Mouse (Mus musculus) hindbrain, postnatal 0 days (tissue): ENCODE measurements at regions not wholly inside any gene's neighbourhood (a gene's known extent, or its start where the extent isn't known, plus 50 kb on each side); places are given as distances from the start of the nearest gene placed in this dataset.

ENCODE experiments used
- ATAC-seq: fragments of 200-750 bp; cut with Nextera tagmentation; 2 replicates; pipeline ENCODE4 v1.8.0; 2017; ENCODE audit warnings: mild to moderate bottlenecking, moderate TSS enrichment, moderate library complexity
- DNase-seq: peaks from one replicate; pipeline ENCODE4 v3.0.0-alpha.2; 2015; ENCODE audit warnings: low spot score
- H3K27ac ChIP-seq: fragments of 300-500 bp; sonication (generic); 2 replicates; pipeline ENCODE4 v1.5.1; 2014; ENCODE audit warnings: mild to moderate bottlenecking
- H3K27me3 ChIP-seq: fragments of 300-500 bp; sonication (generic); 2 replicates; pipeline ENCODE4 v1.6.1; 2014; ENCODE audit warnings: low read length, mixed read lengths; ENCODE audit not compliant: insufficient read depth
- H3K36me3 ChIP-seq: fragments of 300-500 bp; sonication (generic); 2 replicates; pipeline ENCODE4 v1.6.1; 2014; ENCODE audit warnings: low read length, mixed read lengths; ENCODE audit not compliant: insufficient read depth
- H3K4me1 ChIP-seq: fragments of 300-500 bp; sonication (generic); 2 replicates; pipeline ENCODE4 v1.6.1; 2014; ENCODE audit warnings: antibody characterized with exemption, low read length, mixed read lengths; ENCODE audit not compliant: insufficient read depth
- H3K4me2 ChIP-seq: fragments of 300-500 bp; sonication (generic); 2 replicates; pipeline ENCODE4 v1.6.1; 2014; ENCODE audit warnings: low read depth, mild to moderate bottlenecking, low read length, moderate library complexity, mixed read lengths
- H3K4me3 ChIP-seq: fragments of 300-500 bp; sonication (generic); 2 replicates; pipeline ENCODE4 v1.5.1; 2014; ENCODE audit warnings: low read length
- H3K9ac ChIP-seq: fragments of 300-500 bp; sonication (generic); replicated peaks from 2 replicates; pipeline ENCODE4 v1.6.1; 2014; ENCODE audit warnings: mild to moderate bottlenecking, low read length, moderate library complexity, mixed read lengths
- H3K9me3 ChIP-seq: fragments of 300-500 bp; sonication (generic); 2 replicates; pipeline ENCODE4 v1.6.1; 2016; ENCODE audit warnings: low read length, mixed read lengths
- CTCF ChIP-seq: IDR thresholded peaks from 2 replicates; pipeline ENCODE4 v1.5.1; 2016; ENCODE audit warnings: antibody characterized with exemption, control low read depth, low read depth
- WGBS: fragments of 180-500 bp; shearing (Covaris S2); extraction: QIAGEN DNeasy Blood & Tissue Kit; methylation state at CpG from one replicate; pipeline ENCODE4 v1.1.7; 2014; 5-methylcytosine and 5-hydroxymethylcytosine counted together

GRCm38 (mm10) chr14:9015826-9016225 is 349.8 kb upstream of the 4930452B06Rik start:
- WGBS = 90% methylated on average over 6 of the region's 6 CpGs
- Histone ChIP-seq H3K4me3 (no peak overlapping the region), H3K27me3 (no peaks in the 10 kb centered on the region), H3K4me1 (no peaks in the 10 kb centered on the region), H3K27ac (no peak overlapping the region), H3K36me3 (no peaks in the 10 kb centered on the region), H3K9ac (no peak overlapping the region), H3K9me3 (no peaks in the 10 kb centered on the region), H3K4me2 (no peak overlapping the region)
- ATAC-seq = no peak
- no peak for TF ChIP-seq CTCF
- no peak for DNase-seq

- DNase-seq (no peak), ATAC-seq (no peak)
- Histone ChIP-seq H3K4me1 (no peaks in the 10 kb centered on the region), H3K9ac (no peak overlapping the region), H3K4me3 (no peak overlapping the region), H3K4me2 (no peak overlapping the region), H3K27ac (no peak overlapping the region), H3K27me3 (no peaks in the 10 kb centered on the region), H3K36me3 (no peaks in the 10 kb centered on the region), H3K9me3 (no peaks in the 10 kb centered on the region)
- WGBS = 32% methylated on average over 2 of the region's 2 CpGs
- TF ChIP-seq CTCF = no peak
Observed at GRCm38 (mm10) chr14:9003034-9003433, 337.0 kb upstream of the 4930452B06Rik start.

GRCm38 (mm10) chr14:9000408-9001092 is 334.5 kb upstream of the 4930452B06Rik start:
- H3K36me3 ChIP-seq = no peaks in the 10 kb centered on the region
- DNase-seq (no peak), ATAC-seq (no peak)
- no peaks in the 10 kb centered on the region for H3K4me1 ChIP-seq
- no peak for TF ChIP-seq CTCF
- H3K27me3 ChIP-seq = no peaks in the 10 kb centered on the region
- WGBS = 65% methylated on average over 3 of the region's 3 CpGs
- H3K9me3 ChIP-seq = no peaks in the 10 kb centered on the region
- no peak overlapping the region for H3K9ac ChIP-seq
- no peak overlapping the region for H3K27ac ChIP-seq
- H3K4me2 ChIP-seq = no peak overlapping the region
- H3K4me3 ChIP-seq = no peak overlapping the region

- DNase-seq (no peak), ATAC-seq (no peak)
- WGBS = 54% methylated on average over 1 of the region's 1 CpGs
- Histone ChIP-seq H3K4me3 (no peak overlapping the region), H3K36me3 (no peaks in the 10 kb centered on the region), H3K27ac (no peak overlapping the region), H3K27me3 (no peaks in the 10 kb centered on the region), H3K9me3 (no peaks in the 10 kb centered on the region), H3K4me2 (no peak overlapping the region), H3K9ac (no peak overlapping the region), H3K4me1 (no peaks in the 10 kb centered on the region)
- no peak for TF ChIP-seq CTCF
Observed at GRCm38 (mm10) chr14:8999815-9000214, 333.8 kb upstream of the 4930452B06Rik start.

GRCm38 (mm10) chr14:8993421-8993820 is 327.4 kb upstream of the 4930452B06Rik start:
- Histone ChIP-seq H3K4me2 (no peak overlapping the region), H3K27me3 (no peaks in the 10 kb centered on the region), H3K27ac (no peak overlapping the region), H3K4me3 (no peak overlapping the region), H3K9me3 (no peaks in the 10 kb centered on the region), H3K4me1 (no peaks in the 10 kb centered on the region), H3K36me3 (no peaks in the 10 kb centered on the region), H3K9ac (no peak overlapping the region)
- DNase-seq (no peak), ATAC-seq (no peak)
- 72% methylated on average over 1 of the region's 1 CpGs for WGBS
- no peak for TF ChIP-seq CTCF

- Histone ChIP-seq H3K4me2 (no peak overlapping the region), H3K9me3 (no peaks in the 10 kb centered on the region), H3K4me3 (no peak overlapping the region), H3K9ac (no peak overlapping the region), H3K4me1 (no peaks in the 10 kb centered on the region), H3K27ac (no peak overlapping the region), H3K36me3 (no peaks in the 10 kb centered on the region), H3K27me3 (no peaks in the 10 kb centered on the region)
- 94% methylated on average over 4 of the region's 4 CpGs for WGBS
- no peak for TF ChIP-seq CTCF
- ATAC-seq (no peak), DNase-seq (no peak)
Observed at GRCm38 (mm10) chr14:8985086-8985793, 319.2 kb upstream of the 4930452B06Rik start.

- TF ChIP-seq CTCF = no peak
- ATAC-seq = no peak
- DNase-seq = no peak
- no peaks in the 10 kb centered on the region for H3K4me1 ChIP-seq
- H3K4me2 ChIP-seq = no peak overlapping the region
- H3K27me3 ChIP-seq = no peaks in the 10 kb centered on the region
- H3K9me3 ChIP-seq = no peaks in the 10 kb centered on the region
- H3K27ac ChIP-seq = no peak overlapping the region
- H3K36me3 ChIP-seq = no peaks in the 10 kb centered on the region
- H3K4me3 ChIP-seq = no peak overlapping the region
- no peak overlapping the region for H3K9ac ChIP-seq
- 47% methylated on average over 2 of the region's 2 CpGs for WGBS
Observed at GRCm38 (mm10) chr14:8961554-8961953, 295.5 kb upstream of the 4930452B06Rik start.
